Mouse (Mus musculus): ENCODE measurements at regions not wholly inside any gene's neighbourhood (a gene's known extent, or its start where the extent isn't known, plus 50 kb on each side); places are given as distances from the start of the nearest gene placed in this dataset.

DNA sequence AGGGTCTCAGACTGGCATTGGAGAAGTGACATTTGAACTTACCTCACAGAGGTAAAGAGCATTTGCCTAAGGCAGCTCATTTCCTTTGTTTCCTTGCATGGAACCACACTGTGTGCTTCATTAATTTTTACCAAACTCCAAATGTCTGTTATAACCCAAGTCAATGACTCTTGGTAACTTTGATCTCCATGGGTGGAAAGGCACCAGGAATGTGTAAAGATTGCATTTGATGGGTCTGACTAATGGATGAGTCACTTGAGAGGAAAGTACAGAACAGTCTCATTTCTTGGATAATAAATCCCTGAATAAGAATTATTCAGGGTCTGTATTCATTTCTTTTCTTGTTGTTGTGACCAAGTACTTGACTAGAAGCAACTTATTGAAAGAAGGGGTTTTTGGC lies 97.3 kb upstream of the Rab11fip2 start:
- DNase-seq (ENCODE audit: low read depth, low spot score): no peak

- no peak for DNase-seq (ENCODE audit: low read depth, low spot score)
These were observed 89.2 kb upstream of the Rab11fip2 start for GRCm38 (mm10) chr19:60032667-60033066.

DNA sequence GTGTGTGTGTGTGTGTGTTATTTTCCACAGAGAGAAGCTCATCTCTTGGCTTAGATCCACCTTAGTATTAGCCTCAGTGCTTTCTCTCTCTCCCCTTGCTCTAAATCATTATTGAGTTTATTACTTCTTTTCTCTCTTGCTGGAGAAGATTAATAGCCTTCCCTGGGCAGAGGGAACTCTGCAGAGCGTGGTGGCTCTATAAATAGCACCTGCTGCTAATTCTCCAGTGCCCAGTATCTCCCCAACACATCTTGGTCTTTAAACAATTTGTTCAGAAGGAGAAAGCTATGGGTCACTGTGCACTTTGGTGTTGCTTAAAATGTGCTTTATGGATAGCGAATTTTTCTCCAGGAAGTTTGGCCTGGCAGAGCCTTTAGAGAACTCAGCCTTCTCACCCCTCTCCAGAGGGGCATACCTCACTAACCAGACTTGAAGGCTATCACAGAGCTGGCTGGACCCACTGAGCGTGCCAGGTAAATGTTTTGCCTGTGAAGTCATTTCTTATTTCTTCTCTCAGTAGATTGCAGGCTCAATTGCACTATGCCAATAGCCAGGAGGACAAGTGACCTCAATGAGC lies 86.8 kb upstream of the Rab11fip2 start:
- no peak for DNase-seq (ENCODE audit: low read depth, low spot score)

GRCm38 (mm10) chr19:60029720-60030119 lies 86.3 kb upstream of the Rab11fip2 start:
- DNase-seq (ENCODE audit: low read depth, low spot score): no peak

GRCm38 (mm10) chr19:60015614-60016300 lies 72.3 kb upstream of the Rab11fip2 start:
- DNase-seq (ENCODE audit: low read depth, low spot score): no peak

DNA sequence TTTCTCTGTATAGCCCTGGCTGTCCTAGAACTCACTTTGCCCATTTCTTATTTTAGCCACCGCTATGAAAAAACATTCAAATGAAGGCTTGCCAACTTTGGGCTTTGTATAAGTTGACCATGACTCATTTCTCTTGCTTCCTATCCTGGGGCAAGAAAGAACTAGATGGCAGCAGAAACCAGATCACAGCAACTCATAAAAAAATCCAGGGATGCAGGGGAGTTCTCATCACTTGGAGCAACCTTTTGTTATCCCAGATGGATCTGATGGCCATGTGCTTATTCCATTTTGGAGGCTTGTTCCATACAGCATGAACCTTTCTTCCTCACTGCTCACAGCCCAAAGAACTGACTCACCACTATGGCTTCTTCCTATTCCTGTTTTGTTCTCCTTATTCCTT lies 52.1 kb upstream of the Rab11fip2 start:
- DNase-seq (ENCODE audit: low read depth, low spot score): no peak
